Mouse (Mus musculus) ES-Bruce4 (cell line): ENCODE results near the gene Ptgis. TPM values are rescaled to one million over a fixed set of nuclear protein-coding genes. Genes with fewer than 3 reads are reported as not detected.
"Not testable (repeated sequence)": the region's sequence is repeated elsewhere in the genome, so short reads cannot be mapped to it uniquely, and the experiment has no call there.

ENCODE experiments used
- H3K27ac ChIP-seq: 2 replicates; pipeline ENCODE4 v1.5.1; 2012; ENCODE audit warnings: low read length, inconsistent platforms; ENCODE audit not compliant: insufficient read depth
- H3K27me3 ChIP-seq: 2 replicates; pipeline ENCODE4 v1.6.1; 2012; ENCODE audit warnings: mild to moderate bottlenecking, low read length, inconsistent platforms; ENCODE audit not compliant: control insufficient read depth, poor library complexity, insufficient read depth, severe bottlenecking
- H3K36me3 ChIP-seq: 2 replicates; pipeline ENCODE4 v1.6.1; 2012; ENCODE audit warnings: inconsistent platforms, mild to moderate bottlenecking, low read length, moderate library complexity; ENCODE audit not compliant: control insufficient read depth, poor library complexity, insufficient read depth, severe bottlenecking
- H3K4me1 ChIP-seq: one replicate; pipeline ENCODE4 v1.8.1; 2011; ENCODE audit warnings: low read length; ENCODE audit not compliant: control insufficient read depth, insufficient read depth
- H3K4me3 ChIP-seq: 2 replicates; pipeline ENCODE4 v1.5.1; 2011; ENCODE audit warnings: low read depth, mild to moderate bottlenecking, low read length
- H3K9ac ChIP-seq: 2 replicates; pipeline ENCODE4 v1.6.1; 2012; ENCODE audit warnings: low read depth, mild to moderate bottlenecking, inconsistent platforms; ENCODE audit not compliant: poor library complexity, severe bottlenecking
- H3K9me3 ChIP-seq: replicated peaks from 2 replicates; pipeline ENCODE4 v1.6.1; 2012; ENCODE audit warnings: mild to moderate bottlenecking, low read length, inconsistent platforms; ENCODE audit not compliant: control insufficient read depth, poor library complexity, insufficient read depth, severe bottlenecking
- CTCF ChIP-seq: IDR thresholded peaks from one replicate; pipeline ENCODE4 v1.8.1; 2011; ENCODE audit warnings: low read depth, low read length
- EP300 ChIP-seq: IDR thresholded peaks from 2 replicates; pipeline ENCODE4 v1.6.1; 2011; ENCODE audit warnings: low read depth, low read length; ENCODE audit not compliant: insufficient read depth
- POLR2A ChIP-seq: IDR thresholded peaks from one replicate; pipeline ENCODE4 v1.8.1; 2011; ENCODE audit warnings: low read length; ENCODE audit not compliant: insufficient read depth
- polyA plus RNA-seq: library from polyadenylated mRNA; stranded (reverse); fragments of >200 nt; gene quantifications from 2 replicates; pipeline ENCODE4 v1.2.4, GENCODE M21; 2011; ENCODE audit warnings: low read depth; ENCODE audit not compliant: missing spikeins, insufficient read depth, insufficient read length

Ptgis gene
- polyA plus RNA-seq, 1 experiment, result 6.8 TPM

- no peak overlapping the region for H3K27ac ChIP-seq
- H3K4me3 ChIP-seq, result no peak overlapping the region
- H3K9me3 ChIP-seq, result no peaks in the 10 kb centered on the region
- peaks cover 4% of the 10 kb centered on the region for H3K4me1 ChIP-seq
- H3K36me3 ChIP-seq, result peaks cover 3% of the 10 kb centered on the region; the same call in 1 of the 2 replicates
- no peaks in the 10 kb centered on the region for H3K27me3 ChIP-seq
- no peak for TF ChIP-seq CTCF
- TF ChIP-seq POLR2A, result no peak
- TF ChIP-seq EP300, result no peak
- H3K9ac ChIP-seq, result no peak overlapping the region
Measured at GRCm38 (mm10) chr2:167209900-167210299, 30.5 kb downstream of the Ptgis start.

GRCm38 (mm10) chr2:167208984-167209383 is 31.4 kb downstream of the Ptgis start:
- H3K9me3 ChIP-seq, result no peaks in the 10 kb centered on the region
- no peak for TF ChIP-seq CTCF
- no peak for TF ChIP-seq POLR2A
- no peak for TF ChIP-seq EP300
- no peak overlapping the region for H3K27ac ChIP-seq
- no peaks in the 10 kb centered on the region for H3K27me3 ChIP-seq
- H3K4me3 ChIP-seq, result no peak overlapping the region
- no peak overlapping the region for H3K9ac ChIP-seq
- H3K36me3 ChIP-seq, result peaks cover 3% of the 10 kb centered on the region; the same call in 1 of the 2 replicates
- peaks cover 4% of the 10 kb centered on the region for H3K4me1 ChIP-seq

GRCm38 (mm10) chr2:167205918-167206629 is 34.3 kb downstream of the Ptgis start:
- H3K9me3 ChIP-seq, result no peaks in the 10 kb centered on the region
- peaks cover 3% of the 10 kb centered on the region; the same call in 1 of the 2 replicates for H3K36me3 ChIP-seq
- H3K27ac ChIP-seq, result no peak overlapping the region
- TF ChIP-seq POLR2A (no peak), EP300 (no peak), CTCF (no peak)
- no peak overlapping the region for H3K4me3 ChIP-seq
- no peak overlapping the region for H3K9ac ChIP-seq
- no peaks in the 10 kb centered on the region for H3K27me3 ChIP-seq
- no peaks in the 10 kb centered on the region for H3K4me1 ChIP-seq

- H3K27ac ChIP-seq, result not testable (repeated sequence)
Measured at GRCm38 (mm10) chr2:167204686-167205085, 35.7 kb downstream of the Ptgis start.

GRCm38 (mm10) chr2:167203505-167204166 is 36.8 kb downstream of the Ptgis start:
- H3K4me3 ChIP-seq, result no peak overlapping the region
- peaks cover 3% of the 10 kb centered on the region; the same call in 1 of the 2 replicates for H3K36me3 ChIP-seq
- H3K27me3 ChIP-seq, result no peaks in the 10 kb centered on the region
- peaks cover 6% of the 10 kb centered on the region for H3K4me1 ChIP-seq
- no peak overlapping the region for H3K27ac ChIP-seq
- TF ChIP-seq CTCF (peak; percentile 28), POLR2A (no peak)
- H3K9ac ChIP-seq, result no peak overlapping the region
- H3K9me3 ChIP-seq, result no peaks in the 10 kb centered on the region

More at GRCm38 (mm10) chr2:167204686-167205085, 35.7 kb downstream of the Ptgis start:
- not testable (repeated sequence) for H3K36me3 ChIP-seq, H3K9me3 ChIP-seq, H3K27me3 ChIP-seq, H3K4me1 ChIP-seq, H3K4me3 ChIP-seq, H3K9ac ChIP-seq

GRCm38 (mm10) chr2:167201463-167202291 is 38.7 kb downstream of the Ptgis start:
- H3K9me3 ChIP-seq, result no peaks in the 10 kb centered on the region
- H3K4me3 ChIP-seq, result no peak overlapping the region
- H3K27me3 ChIP-seq, result no peaks in the 10 kb centered on the region
- peaks cover 10% of the 10 kb centered on the region for H3K4me1 ChIP-seq
- TF ChIP-seq POLR2A (no peak), EP300 (no peak), CTCF (no peak)
- no peak overlapping the region for H3K27ac ChIP-seq
- no peak overlapping the region for H3K9ac ChIP-seq
- peaks cover 3% of the 10 kb centered on the region; the same call in 1 of the 2 replicates for H3K36me3 ChIP-seq
